Mouse (Mus musculus) adrenal gland, postnatal 36 days (tissue): ENCODE measurements around the gene Myrip. TPM values are rescaled to one million over a fixed set of nuclear protein-coding genes. Genes with fewer than 3 reads are reported as not detected.

Experiments
- total RNA-seq, 2 experiments: library from RNA; stranded (reverse); gene quantifications; 2 replicates each; pipeline ENCODE4 v1.2.3; 2021

Gene Myrip
- total RNA-seq, 2 experiments from 2014 or later = 5.8 to 5.9 TPM

Other genes starting within 250 kb of the Myrip start
- 1 to 10 TPM; 3.4 to 6.8 TPM for gene Cx3cr1, start 231.6 kb upstream of the Myrip start, total RNA-seq
- not detected for gene Ccr8, start 209.4 kb upstream of the Myrip start, total RNA-seq
- 10 to 100 TPM; 23.4 to 23.8 TPM for gene Slc25a38, start 191.1 kb upstream of the Myrip start, total RNA-seq
- gene Rpsa, start 173.8 kb upstream of the Myrip start, total RNA-seq = 100 to 1,000 TPM; 746 to 780 TPM
- under 1 TPM in 1 of 2 experiments, not detected in 1; 0.10 TPM for gene Mobp, start 151.8 kb upstream of the Myrip start, total RNA-seq
- 10 to 100 TPM; 64.2 to 67.7 TPM for gene Eif1b, start 190.7 kb downstream of the Myrip start, total RNA-seq
- gene Entpd3, start 238.3 kb downstream of the Myrip start, total RNA-seq = 1 to 10 TPM in 1 of 2 experiments, under 1 TPM in 1; 0.40 to 2.9 TPM